Comparison of ENCODE assay signal across 26 mouse cellular contexts in the genomic region with DNA sequence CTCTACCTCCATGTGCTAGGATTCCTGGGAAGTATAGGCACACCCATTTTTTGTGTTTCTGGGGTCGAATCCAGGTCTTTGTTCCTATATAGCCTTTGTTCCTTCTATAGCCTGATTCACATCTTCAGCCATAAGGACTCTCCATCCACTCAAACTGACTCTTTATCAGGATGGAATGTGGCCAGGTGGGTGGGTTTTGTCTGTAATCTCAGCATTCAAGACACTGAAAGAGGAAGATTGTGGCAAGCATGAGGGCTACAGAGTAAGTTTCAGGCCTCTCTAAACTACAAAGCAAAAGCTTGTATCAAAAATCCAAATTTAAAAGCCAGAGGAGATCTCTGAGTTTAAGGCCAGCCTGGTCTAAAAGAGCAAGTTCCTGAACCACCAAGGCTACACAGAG.
"Had no signal": no experiment of that assay in that cellular context is flagged by ENCODE, and none has a peak within 500 bp of the region (broad histone marks: within the 10 kb centered on the region; RNA-seq: fewer than 3 reads in every experiment).

No protein-coding gene starts in this region.

- H3K27me3 ChIP-seq: embryonic facial prominence, embryonic 12.5 days; embryonic facial prominence, embryonic 13.5 days; embryonic facial prominence, embryonic 15.5 days; forebrain, embryonic 12.5 days; forebrain, embryonic 13.5 days; forebrain, embryonic 15.5 days had no signal

- H3K9ac ChIP-seq: embryonic facial prominence, embryonic 12.5 days; embryonic facial prominence, embryonic 13.5 days; embryonic facial prominence, embryonic 15.5 days; forebrain, embryonic 12.5 days; forebrain, embryonic 13.5 days; forebrain, embryonic 15.5 days; forebrain, postnatal 0 days had no signal

- H3K4me2 ChIP-seq: embryonic facial prominence, embryonic 12.5 days; embryonic facial prominence, embryonic 13.5 days; embryonic facial prominence, embryonic 15.5 days; forebrain, embryonic 12.5 days; forebrain, embryonic 13.5 days; forebrain, embryonic 15.5 days had no signal

- H3K9me3 ChIP-seq: embryonic facial prominence, embryonic 12.5 days; embryonic facial prominence, embryonic 13.5 days; embryonic facial prominence, embryonic 15.5 days; forebrain, embryonic 10.5 days; forebrain, embryonic 12.5 days; forebrain, embryonic 13.5 days; forebrain, embryonic 15.5 days had no signal

- H3K27ac ChIP-seq: embryonic facial prominence, embryonic 10.5 days; embryonic facial prominence, embryonic 12.5 days; embryonic facial prominence, embryonic 13.5 days; embryonic facial prominence, embryonic 15.5 days; forebrain, embryonic 10.5 days; forebrain, embryonic 12.5 days; forebrain, embryonic 13.5 days; forebrain, embryonic 15.5 days; gastrocnemius, adult 2 months; heart, adult 2 months had no signal

- H3K36me3 ChIP-seq: embryonic facial prominence, embryonic 10.5 days; embryonic facial prominence, embryonic 12.5 days; embryonic facial prominence, embryonic 13.5 days; embryonic facial prominence, embryonic 15.5 days; forebrain, embryonic 10.5 days; forebrain, embryonic 12.5 days; forebrain, embryonic 15.5 days had no signal

- ATAC-seq: forebrain, embryonic 13.5 days; forebrain, embryonic 14.5 days; forebrain, embryonic 15.5 days; forebrain, embryonic 16.5 days; forebrain, postnatal 0 days had no signal

- DNase-seq: cerebellum, adult 9-10 months; cerebellum, adult 9-11 months; cerebellum, postnatal 10 days; cerebellum, postnatal 14 days; cerebellum, postnatal 25 days; cerebellum, postnatal 36 days; embryo, embryonic 11 days; forebrain, postnatal 0 days; gastrocnemius, adult 2 months; gastrocnemius, postnatal 10 days; gastrocnemius, postnatal 14 days; gastrocnemius, postnatal 25 days; gastrocnemius, postnatal 36 days; heart, adult 18-20 months; heart, adult 2 months had no signal

- H3K4me3 ChIP-seq: embryonic facial prominence, embryonic 10.5 days; embryonic facial prominence, embryonic 12.5 days; embryonic facial prominence, embryonic 13.5 days; embryonic facial prominence, embryonic 15.5 days; erythroblast, embryonic 14.5 days; forebrain, embryonic 10.5 days; forebrain, embryonic 12.5 days; forebrain, embryonic 13.5 days; forebrain, embryonic 15.5 days; gastrocnemius, adult 2 months; heart, adult 2 months had no signal

- H3K4me1 ChIP-seq: embryonic facial prominence, embryonic 12.5 days; embryonic facial prominence, embryonic 15.5 days; forebrain, embryonic 10.5 days; forebrain, embryonic 12.5 days; forebrain, embryonic 13.5 days; forebrain, embryonic 15.5 days had no signal
